Mouse (Mus musculus) ES-E14 (cell line): Measurements from ENCODE around the gene Usp32. TPM values are rescaled to one million over a fixed set of nuclear protein-coding genes. Genes with fewer than 3 reads are reported as not detected.
A peak's percentile ranks its signal among the peaks of the same experiment; 100 is the strongest.

Experiments used
- DNase-seq: peaks from one replicate; pipeline ENCODE4 v3.0.0-alpha.2; 2013; ENCODE audit warnings: low read depth, low spot score
- H3K27ac ChIP-seq: 2 replicates; pipeline ENCODE4 v1.5.1; 2012; ENCODE audit warnings: low read depth, mild to moderate bottlenecking, low read length, moderate library complexity, mixed read lengths; ENCODE audit not compliant: poor library complexity, insufficient read depth, severe bottlenecking
- H3K36me3 ChIP-seq: 2 replicates; pipeline ENCODE4 v1.6.1; 2012; ENCODE audit warnings: mild to moderate bottlenecking, low read length, moderate library complexity, mixed read lengths; ENCODE audit not compliant: control insufficient read depth, poor library complexity, insufficient read depth, severe bottlenecking
- H3K4me1 ChIP-seq, 2 experiments: fragments of 150-350 bp in 1 of 2; sonication (generic) in 1 of 2; 2 replicates each; pipeline ENCODE4 v1.6.1; 2012; ENCODE audit warnings: low read length in 2 of 2, mild to moderate bottlenecking in 1 of 2, mixed read lengths in 1 of 2; ENCODE audit not compliant: control insufficient read depth in 2 of 2, insufficient read depth in 2 of 2, poor library complexity in 1 of 2
- H3K4me3 ChIP-seq, 2 experiments: fragments of 150-350 bp in 1 of 2; sonication (generic) in 1 of 2; 2 replicates each; pipeline ENCODE4 v1.5.1; 2012; ENCODE audit warnings: low read length in 2 of 2, low read depth in 1 of 2, mild to moderate bottlenecking in 1 of 2, mixed read lengths in 1 of 2; ENCODE audit not compliant: insufficient read depth in 1 of 2, poor library complexity in 1 of 2, severe bottlenecking in 1 of 2
- H3K9ac ChIP-seq: 2 replicates; pipeline ENCODE4 v1.6.1; 2012; ENCODE audit warnings: low read depth, mild to moderate bottlenecking, low read length, mixed read lengths; ENCODE audit not compliant: poor library complexity, insufficient read depth, severe bottlenecking
- H3K9me3 ChIP-seq: fragments of 150-350 bp; sonication (generic); 2 replicates; pipeline ENCODE4 v1.6.1; 2012; ENCODE audit warnings: low read depth, mild to moderate bottlenecking, low read length; ENCODE audit not compliant: control insufficient read depth, insufficient read depth
- CHD2 ChIP-seq: IDR thresholded peaks from 2 replicates; pipeline ENCODE4 v1.6.1; 2014; ENCODE audit warnings: mild to moderate bottlenecking, low read depth, low read length, inconsistent platforms
- HCFC1 ChIP-seq: IDR thresholded peaks from 2 replicates; pipeline ENCODE4 v1.6.1; 2012; ENCODE audit warnings: low read length, inconsistent platforms, borderline replicate concordance; ENCODE audit not compliant: insufficient read depth
- MAFK ChIP-seq: IDR thresholded peaks from 2 replicates; pipeline ENCODE4 v1.6.1; 2014; ENCODE audit warnings: mild to moderate bottlenecking, low read depth, low read length, inconsistent platforms; ENCODE audit not compliant: insufficient read depth
- ZC3H11A ChIP-seq: IDR thresholded peaks from 2 replicates; pipeline ENCODE4 v1.6.1; 2012; ENCODE audit warnings: low read depth, mild to moderate bottlenecking, inconsistent platforms, low read length, borderline replicate concordance
- ZNF384 ChIP-seq: IDR thresholded peaks from 2 replicates; pipeline ENCODE4 v1.6.1; 2012; ENCODE audit warnings: low read depth, low read length, inconsistent platforms
- in situ Hi-C, 2 experiments: fragments of 600-800 bp; cut with MboI; formaldehyde crosslinking; loops; one replicate each; pipeline ENCODE4 v1.15.1; 2025; ENCODE audit warnings: low sequenced_read_pairs in 2 of 2, inconsistent platforms in 1 of 2; ENCODE audit not compliant: unreplicated experiment in 2 of 2
- total RNA-seq: library from RNA; depleted of rRNA; stranded (reverse); fragments of 300-350 nt; gene quantifications from 2 replicates; pipeline ENCODE4 v1.2.3, GENCODE M21; 2012

Usp32 gene
- total RNA-seq, 1 experiment, result 20.1 TPM

GRCm38 (mm10) chr11:84958271-84958630, 181.7 kb downstream of the Usp32 start:
- no peak for DNase-seq
- in situ Hi-C loops, result no loop called here
- TF ChIP-seq ZC3H11A, result no peak
- TF ChIP-seq HCFC1, result no peak
- TF ChIP-seq MAFK, result no peak
- TF ChIP-seq ZNF384, result no peak
- TF ChIP-seq CHD2, result no peak
- Histone ChIP-seq H3K4me3 (peak overlapping the region; percentile 64 to 73), H3K4me1 (peaks cover 0 to 7% of the 10 kb centered on the region in 2 experiments; a peak in 1 of 4 replicates), H3K36me3 (no peaks in the 10 kb centered on the region), H3K9ac (peak overlapping the region; percentile 59; the same call in 1 of the 2 replicates), H3K9me3 (no peaks in the 10 kb centered on the region), H3K27ac (no peak overlapping the region)

DNA sequence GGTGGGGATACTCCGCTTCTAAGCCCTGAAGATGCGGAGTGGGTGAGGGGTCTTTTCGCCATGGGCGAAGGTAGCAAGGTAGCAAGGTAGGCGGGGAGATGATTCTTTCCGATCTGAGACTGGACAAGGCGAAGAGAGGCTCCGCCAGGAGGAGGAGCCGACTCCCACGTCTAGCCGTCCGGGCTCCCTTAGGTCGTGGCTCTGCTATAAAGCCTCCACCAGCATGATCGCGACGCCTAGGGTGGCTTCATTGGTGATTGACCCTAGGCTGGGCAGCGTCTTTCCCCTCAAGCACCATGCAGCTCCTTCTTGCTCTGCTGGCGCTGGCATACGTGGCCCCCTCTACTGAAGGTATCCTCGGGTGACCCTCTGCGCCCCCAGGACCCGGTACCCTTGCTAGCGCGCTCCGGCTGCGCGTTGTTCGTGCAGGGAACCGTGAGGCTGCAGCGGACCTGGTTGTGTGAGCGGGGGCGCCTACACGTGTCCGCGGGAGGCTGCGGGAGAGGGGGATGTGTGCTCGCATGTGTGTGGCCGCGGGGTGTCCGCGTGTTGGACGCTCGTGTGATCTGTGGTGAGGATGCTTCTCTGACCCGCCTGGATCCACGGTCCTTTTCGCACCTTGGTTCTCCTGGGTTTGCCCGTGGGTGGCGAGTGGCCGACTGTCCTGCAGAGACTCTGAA, 182.2 kb downstream of the Usp32 start, which contains the start of gene Car4:
Car4 (plus strand) TSS at position 196 of the 680 bp plus-strand sequence.
- H3K4me3 ChIP-seq, result peak within 1 kb of the TSS; percentile 64 to 73
- H3K4me1 ChIP-seq, result peaks cover 0 to 7% of the 10 kb centered on the region in 2 experiments; a peak in 1 of 4 replicates
- H3K9ac ChIP-seq, result peak within 1 kb of the TSS; percentile 59; the same call in 1 of the 2 replicates
- no peak within 1 kb of the TSS for H3K27ac ChIP-seq
- no peaks in the 10 kb centered on the region for H3K9me3 ChIP-seq
- TF ChIP-seq HCFC1 (no peak), MAFK (no peak), ZNF384 (no peak), CHD2 (no peak), ZC3H11A (no peak)
- no peak for DNase-seq
- in situ Hi-C loops, result no loop called here
- no peaks in the 10 kb centered on the region for H3K36me3 ChIP-seq

DNA sequence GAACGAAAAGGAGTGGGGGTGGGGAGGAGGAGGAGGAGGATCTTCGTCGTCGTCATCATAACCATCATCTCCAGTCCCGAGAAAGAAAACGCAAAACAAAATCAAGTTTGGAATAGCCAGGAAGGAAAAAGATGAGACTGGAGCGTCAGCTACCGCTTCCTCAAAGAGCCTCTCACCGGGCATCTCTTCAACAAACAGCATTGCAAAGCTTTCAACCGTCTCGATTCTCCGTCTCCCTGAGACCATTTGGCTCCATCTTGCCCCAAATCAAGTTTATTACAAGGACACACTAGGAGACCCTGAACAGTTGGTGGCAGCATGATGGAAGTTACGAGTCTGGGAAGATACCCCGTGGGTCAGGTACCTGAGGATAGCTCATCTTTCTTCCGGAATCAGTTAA, 182.8 kb downstream of the Usp32 start:
- in situ Hi-C loops, result no loop called here
- DNase-seq, result no peak
- Histone ChIP-seq H3K4me3 (peak overlapping the region; percentile 64 to 73), H3K27ac (no peak overlapping the region), H3K9me3 (no peaks in the 10 kb centered on the region), H3K4me1 (peaks cover 0 to 7% of the 10 kb centered on the region in 2 experiments; a peak in 1 of 4 replicates), H3K9ac (no peak overlapping the region), H3K36me3 (no peaks in the 10 kb centered on the region)
- TF ChIP-seq MAFK (no peak), CHD2 (no peak), HCFC1 (no peak), ZC3H11A (no peak), ZNF384 (no peak)

- TF ChIP-seq MAFK (no peak), CHD2 (no peak), ZC3H11A (no peak), ZNF384 (no peak), HCFC1 (no peak)
- no peaks in the 10 kb centered on the region for H3K9me3 ChIP-seq
- in situ Hi-C loops, result no loop called here
- H3K4me3 ChIP-seq, result no peak overlapping the region
- peaks cover 0 to 7% of the 10 kb centered on the region in 2 experiments; a peak in 1 of 4 replicates for H3K4me1 ChIP-seq
- no peak overlapping the region for H3K9ac ChIP-seq
- no peak for DNase-seq
- H3K36me3 ChIP-seq, result no peaks in the 10 kb centered on the region
- no peak overlapping the region for H3K27ac ChIP-seq
Observed at GRCm38 (mm10) chr11:84956400-84956799, 183.6 kb downstream of the Usp32 start.
